Mouse (Mus musculus): Measurements from ENCODE around the gene Abcb10.
"Not testable (repeated sequence)": the region's sequence is repeated elsewhere in the genome, so short reads cannot be mapped to it uniquely, and the experiment has no call there.

Gene Abcb10

GRCm38 (mm10) chr8:123980239-123980638, 2.7 kb downstream of the Abcb10 start:
- no peak for DNase-seq

DNA sequence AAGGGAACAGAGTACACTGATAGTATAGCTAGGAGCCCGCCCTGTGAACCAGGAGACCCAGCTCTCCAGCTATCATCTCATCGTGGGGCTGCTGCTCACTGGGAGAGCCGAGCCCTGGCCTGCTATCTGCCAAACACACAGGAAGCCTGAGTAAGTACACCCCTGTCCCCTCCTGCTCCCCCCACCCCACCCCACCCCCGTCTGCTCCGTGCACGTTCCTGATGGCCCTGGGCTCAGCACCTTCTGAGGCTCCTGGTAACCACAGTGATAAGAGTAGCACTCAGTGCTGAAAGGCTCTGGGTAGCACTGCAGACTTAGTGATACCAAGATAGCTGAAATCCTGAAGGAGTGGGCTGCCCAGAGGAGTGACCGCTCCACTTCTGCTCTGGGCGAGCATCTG, 4.0 kb downstream of the Abcb10 start:
- DNase-seq: no peak

- no peak for DNase-seq
Observed at GRCm38 (mm10) chr8:123978166-123978838, 4.6 kb downstream of the Abcb10 start.

DNA sequence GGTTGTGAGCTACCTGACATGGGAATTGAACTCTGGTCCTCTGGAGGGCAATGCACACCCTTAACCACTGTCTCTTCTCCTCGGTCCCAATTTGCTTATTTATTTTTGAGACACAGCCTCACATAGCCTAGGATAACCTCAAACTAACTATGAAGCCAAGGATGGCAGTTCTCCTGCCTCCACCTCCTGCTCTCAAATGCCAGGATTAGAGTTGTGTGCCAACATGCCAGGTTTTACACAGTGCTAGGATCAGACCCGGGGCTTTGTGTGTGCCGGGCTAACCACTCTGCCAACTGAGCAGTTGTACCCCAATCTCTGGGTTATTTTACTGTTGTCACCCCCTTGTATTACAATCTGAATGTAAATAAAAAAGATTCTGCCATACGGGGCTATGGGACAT, 5.4 kb downstream of the Abcb10 start:
- DNase-seq: no peak

DNA sequence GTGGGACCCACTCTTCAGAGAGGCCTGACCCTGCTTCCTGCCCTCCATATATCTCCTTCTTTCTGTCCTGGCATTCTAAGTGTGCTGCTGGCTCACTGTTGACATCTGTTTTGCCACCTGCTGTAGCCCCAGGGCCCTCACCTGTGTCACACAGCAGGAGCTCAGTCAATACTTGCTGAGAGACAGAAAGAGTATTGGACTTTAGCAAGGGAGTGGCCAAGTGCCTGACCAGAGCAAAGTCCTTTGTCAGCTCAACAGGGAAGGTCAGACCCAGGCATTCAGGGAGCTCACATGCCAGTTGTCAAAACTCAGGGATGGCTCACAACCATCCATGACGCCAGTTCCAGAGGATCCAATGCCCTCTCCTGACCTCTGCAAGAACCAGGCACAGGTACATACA, 9.4 kb downstream of the Abcb10 start:
- no peak for DNase-seq

DNA sequence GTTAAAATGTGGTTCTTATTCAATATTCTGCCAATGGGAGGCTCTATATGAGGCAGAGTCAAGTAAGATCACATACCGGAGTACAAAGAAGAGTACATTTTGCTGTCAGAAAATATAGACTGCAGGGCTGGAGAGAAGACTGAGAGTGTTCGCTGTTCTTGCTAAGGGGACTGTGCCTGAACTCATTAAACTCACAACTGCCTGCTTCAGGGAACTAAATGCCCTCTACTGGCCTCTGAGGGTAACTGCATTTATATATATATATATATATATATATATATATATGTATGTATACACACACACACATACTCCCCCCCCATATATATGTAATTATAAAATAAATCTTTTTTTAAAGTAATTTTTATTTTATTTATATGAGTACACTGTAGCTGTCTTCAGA, 16.0 kb downstream of the Abcb10 start:
- DNase-seq: no peak

DNA sequence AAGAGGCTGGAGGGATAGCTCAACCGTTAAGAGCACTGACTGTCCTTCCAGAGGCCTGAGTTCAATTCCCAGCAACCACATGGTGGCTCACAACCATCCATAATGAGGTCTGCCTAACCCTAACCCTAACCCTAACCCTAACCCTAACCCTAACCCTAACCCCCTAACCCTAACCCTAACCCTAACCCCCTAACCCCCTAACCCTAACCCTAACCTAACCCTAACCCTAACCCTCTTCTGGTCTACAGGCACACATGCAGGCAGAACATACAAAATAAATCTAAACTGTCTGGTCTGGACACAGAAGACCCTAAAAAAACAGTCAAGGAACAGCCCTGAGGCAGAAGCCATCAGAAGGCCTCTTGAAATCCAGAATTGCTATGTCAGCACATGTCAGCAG, 21.6 kb downstream of the Abcb10 start:
- DNase-seq: no peak

GRCm38 (mm10) chr8:123960556-123960955, 22.4 kb downstream of the Abcb10 start:
- DNase-seq: not testable (repeated sequence)

DNA sequence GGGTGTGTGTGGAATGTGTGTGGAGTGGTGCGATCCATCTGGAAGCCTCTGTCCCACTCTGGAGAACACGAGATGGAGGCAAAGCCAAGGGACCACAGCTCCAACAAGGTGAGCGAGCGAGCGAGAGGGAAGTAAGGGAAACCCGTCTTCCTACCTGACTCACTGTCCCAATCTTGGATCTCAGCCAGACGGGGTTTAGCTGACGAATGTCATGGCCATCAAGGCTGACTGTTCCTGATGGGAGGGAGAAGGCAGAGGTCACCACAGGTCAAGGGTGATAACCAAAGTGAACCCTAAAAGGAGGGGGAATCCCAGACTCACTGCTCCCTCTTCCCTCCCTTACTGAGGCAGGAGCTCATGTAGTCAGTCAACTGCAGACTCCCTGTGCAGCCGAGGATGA, 22.9 kb downstream of the Abcb10 start:
- DNase-seq: no peak

GRCm38 (mm10) chr8:123959473-123959872, 23.4 kb downstream of the Abcb10 start:
- DNase-seq: no peak

DNA sequence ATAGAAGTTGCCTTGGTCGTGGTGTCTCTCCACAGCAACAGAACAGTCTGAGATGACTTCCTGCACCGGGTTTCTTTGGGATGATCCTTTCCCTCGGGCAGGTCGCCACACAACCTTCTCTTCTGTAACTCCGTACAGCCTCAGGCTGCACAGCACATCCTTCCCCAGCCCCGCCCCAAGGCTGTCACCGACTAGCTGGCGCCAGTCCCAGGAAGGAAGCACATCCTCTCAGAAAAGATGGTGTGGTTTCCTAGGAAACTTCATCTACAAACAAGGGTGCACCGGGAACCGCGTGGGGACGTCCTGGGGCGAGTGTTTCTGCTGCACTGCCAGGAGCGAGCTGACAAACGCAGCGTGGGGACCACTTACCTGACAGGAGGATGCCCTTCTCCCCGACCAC, 24.8 kb downstream of the Abcb10 start:
- DNase-seq: no peak

- no peak for DNase-seq
Observed at GRCm38 (mm10) chr8:123954246-123954645, 28.7 kb downstream of the Abcb10 start.

- no peak for DNase-seq
Observed at GRCm38 (mm10) chr8:123953686-123954085, 29.2 kb downstream of the Abcb10 start.

DNA sequence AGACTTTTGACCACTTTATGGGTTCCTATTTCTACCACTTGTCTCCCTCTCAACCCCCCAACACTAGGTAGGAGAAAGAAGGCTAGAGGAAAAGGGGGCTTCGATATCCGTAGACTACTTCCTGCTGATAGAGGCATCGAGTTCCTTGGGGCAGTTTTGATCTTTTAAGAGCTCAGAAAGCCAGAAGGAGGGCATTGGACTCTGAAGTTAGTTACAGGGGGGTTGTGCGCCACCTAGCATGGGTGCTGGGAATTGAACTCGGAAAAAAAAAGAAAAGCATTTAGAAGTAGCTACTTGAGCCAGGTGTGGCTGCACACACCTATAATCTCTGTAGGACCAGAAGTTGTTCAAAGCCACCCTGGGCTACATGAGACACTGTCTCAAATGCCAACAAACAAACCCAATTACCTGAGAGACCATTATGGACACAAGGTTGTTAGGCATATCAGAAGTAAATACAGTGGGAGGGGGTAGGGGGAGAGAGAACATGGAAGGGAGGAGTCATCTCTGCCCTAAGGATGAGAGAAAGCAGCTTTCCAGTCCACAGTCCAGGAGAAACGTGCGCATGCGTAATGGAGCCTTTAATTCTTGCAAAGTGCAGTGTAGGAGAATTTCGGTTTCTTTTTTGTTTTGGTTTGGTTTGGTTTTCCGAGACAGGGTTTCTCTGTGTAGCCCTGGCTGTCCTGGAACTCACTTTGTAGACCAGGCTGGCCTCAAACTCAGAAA, 32.7 kb downstream of the Abcb10 start:
- peak; percentile 57 to 61 for DNase-seq

DNA sequence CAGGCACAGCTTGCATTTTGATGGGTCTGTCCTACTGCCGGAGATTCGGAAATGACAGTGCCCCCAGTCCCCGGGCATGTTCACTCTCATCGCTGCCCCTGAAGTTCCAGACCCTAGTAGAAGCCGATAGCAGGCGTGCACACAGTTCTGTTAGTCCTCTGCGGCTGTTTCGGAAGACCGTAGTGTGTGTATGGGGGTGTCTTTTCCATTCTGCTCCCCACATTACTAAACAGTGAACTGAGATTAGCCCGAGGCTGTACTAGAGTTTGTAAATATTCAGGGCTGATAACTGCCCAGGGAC, 33.3 kb downstream of the Abcb10 start:
- DNase-seq: no peak

GRCm38 (mm10) chr8:123948942-123949685, 33.8 kb downstream of the Abcb10 start, which contains the start of gene Nup133:
Gene Nup133 (minus strand): TSS chr8:123949265.
- DNase-seq: peak; percentile 99

GRCm38 (mm10) chr8:123929026-123929425, 53.9 kb downstream of the Abcb10 start:
- DNase-seq: no peak

DNA sequence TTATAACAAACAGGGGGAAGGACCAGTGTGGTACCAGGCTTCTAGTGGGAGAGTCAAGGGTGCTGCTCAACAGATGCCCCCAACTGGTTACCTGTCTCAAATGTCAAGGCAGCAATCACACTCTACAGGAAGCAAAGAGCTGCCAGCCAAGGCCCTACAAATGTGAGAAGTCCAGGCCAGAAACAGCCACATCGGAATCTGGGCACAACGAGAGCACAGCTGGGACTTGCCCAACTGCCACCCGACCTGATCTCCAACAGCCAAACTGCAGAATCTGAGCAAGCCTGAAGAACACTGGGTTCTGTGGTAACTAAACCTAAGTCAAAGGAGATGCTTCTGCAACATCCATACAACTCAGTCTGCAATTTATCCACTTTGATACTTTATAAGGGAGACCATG, 57.3 kb downstream of the Abcb10 start:
- no peak for DNase-seq

DNA sequence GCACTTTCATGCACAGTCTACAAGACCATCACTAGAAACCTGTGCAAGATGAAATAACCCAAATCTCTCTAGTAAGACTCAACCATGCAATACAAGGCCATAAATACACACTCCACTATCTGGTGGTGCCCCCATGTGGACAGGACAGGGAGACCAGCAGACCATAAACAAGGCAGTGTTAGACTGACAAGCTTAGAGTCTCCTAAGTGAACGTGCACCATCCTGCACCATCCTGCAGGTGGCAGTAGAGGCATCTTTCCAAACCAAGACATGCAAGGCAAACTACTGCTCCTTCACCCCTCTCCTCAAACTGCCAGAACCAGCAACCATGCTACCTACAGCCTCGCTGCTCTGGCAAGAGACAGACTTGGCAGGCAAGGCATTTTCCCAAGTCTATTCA, 58.2 kb downstream of the Abcb10 start:
- peak; percentile 70 to 73 for DNase-seq

- no peak for DNase-seq
Observed at GRCm38 (mm10) chr8:123914635-123915034, 68.3 kb downstream of the Abcb10 start.

DNA sequence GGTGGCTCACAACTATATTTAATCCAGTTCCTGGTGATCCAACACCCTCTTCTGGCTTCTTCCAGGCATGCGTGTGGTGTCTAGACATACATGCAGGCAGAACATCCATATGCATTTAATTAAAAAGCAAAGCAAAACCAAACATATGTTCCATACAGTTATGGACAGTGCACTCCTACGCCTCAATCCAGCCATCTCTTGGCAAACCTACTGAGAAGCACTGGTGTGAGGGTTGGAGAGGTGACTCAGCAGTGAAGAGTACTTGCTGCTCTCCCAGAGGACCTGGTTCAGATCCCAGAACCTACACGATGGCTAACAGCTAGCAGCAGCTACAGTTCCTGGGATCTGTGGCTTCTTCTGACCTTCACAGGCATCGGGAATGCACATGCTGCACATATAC, 70.7 kb downstream of the Abcb10 start:
- no peak for DNase-seq

DNA sequence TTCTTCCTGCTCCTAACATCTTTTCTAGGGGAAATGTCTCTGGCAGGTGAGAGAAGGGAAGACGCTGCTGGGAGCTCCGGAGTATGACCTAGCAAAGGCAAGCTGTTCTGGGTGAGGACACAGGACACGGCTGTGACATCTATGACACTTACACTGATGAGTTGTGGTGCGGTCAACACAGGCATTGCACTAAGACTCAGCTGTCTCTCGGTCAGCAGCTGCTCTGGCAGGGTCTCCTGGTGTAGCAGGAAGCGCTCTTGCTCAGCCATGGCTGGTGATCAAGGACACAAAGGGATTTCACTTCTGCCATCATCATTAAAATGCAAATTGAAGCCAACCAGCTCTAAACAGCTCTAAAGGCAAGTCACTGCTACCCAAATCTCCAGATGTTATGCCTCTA, 75.3 kb downstream of the Abcb10 start:
- no peak for DNase-seq

DNA sequence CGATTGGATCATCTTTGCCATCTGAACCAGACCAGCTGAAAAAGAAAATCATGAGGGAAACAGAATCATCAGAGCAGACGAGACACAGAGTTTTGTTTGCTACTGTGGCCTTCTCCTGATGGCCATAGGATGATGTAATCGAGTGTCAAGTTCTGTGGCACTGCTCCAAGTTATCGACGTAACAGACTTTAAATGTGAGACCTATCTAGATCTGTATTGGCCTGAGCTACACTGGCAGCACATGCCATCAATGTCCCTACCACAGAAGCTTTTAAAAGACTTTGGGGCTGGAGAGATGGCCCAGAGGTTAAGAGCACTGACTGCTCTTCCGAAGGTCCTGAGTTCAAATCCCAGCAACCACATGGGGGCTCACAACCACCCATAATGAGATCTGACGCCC, 80.3 kb downstream of the Abcb10 start:
- DNase-seq: no peak
